Mouse (Mus musculus) gastrocnemius, postnatal 10 days (tissue): ENCODE results near the gene Gm26897. TPM values are rescaled to one million over a fixed set of nuclear protein-coding genes. Genes with fewer than 3 reads are reported as not detected.

Experiments
- DNase-seq: peaks from one replicate; pipeline ENCODE4 v3.0.0; 2021; ENCODE audit warnings: mixed read lengths
- long read RNA-seq, 2 experiments: library from polyadenylated mRNA; stranded (forward); transcript quantifications; one replicate each; pipeline ENCODE4 v2.0.0; 2021
- total RNA-seq, 2 experiments: library from RNA; stranded (reverse); gene quantifications; 2 replicates each; pipeline ENCODE4 v1.2.3; 2021

Gm26897 gene
- total RNA-seq, result not detected
- long read RNA-seq, experiment 1, result 0 reads
- long read RNA-seq, experiment 2, result 0 reads

DNA sequence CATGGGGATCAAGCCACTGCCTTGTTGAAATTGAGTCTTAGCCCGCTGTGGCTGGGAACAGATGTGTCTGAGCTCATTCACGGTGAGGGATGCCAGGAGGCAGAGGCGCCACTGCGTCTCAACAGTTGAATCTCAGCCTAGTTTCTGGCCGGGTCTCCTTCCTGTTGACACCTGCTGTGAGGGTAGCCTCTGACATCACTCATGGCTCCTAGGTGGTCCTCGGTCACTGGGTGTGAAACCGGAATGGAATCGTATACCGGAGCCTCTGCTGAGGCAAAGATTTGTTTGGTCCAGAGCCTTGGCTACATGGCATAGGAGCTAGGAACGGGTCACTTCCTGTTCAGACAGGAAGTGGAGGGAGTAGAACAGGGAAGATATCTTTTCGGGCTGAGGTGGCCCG lies at the start of gene Gm26897:
TSS of gene Gm26897 (plus strand) at position 74 of the 400 bp plus-strand sequence.
- no peak for DNase-seq

DNA sequence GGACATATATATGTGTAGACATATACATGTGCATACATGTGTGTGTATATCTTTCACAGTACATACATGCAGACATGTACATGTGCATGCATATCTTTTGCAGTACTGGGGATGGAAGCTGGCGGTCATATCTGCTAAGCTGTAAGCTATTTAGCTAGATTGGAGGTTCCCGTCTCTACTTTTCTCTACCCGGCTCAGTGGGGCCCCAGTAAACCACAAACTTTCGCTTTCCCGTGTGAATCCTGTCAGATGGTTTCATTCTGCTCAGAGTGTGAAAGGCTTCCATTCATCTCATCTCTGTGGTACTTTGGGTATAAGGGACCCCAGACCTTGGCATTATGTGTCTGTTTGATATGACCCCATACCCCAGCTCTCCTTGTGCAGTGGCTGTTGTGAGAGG lies 46.4 kb upstream of the Gm26897 start:
- DNase-seq, result no peak

DNA sequence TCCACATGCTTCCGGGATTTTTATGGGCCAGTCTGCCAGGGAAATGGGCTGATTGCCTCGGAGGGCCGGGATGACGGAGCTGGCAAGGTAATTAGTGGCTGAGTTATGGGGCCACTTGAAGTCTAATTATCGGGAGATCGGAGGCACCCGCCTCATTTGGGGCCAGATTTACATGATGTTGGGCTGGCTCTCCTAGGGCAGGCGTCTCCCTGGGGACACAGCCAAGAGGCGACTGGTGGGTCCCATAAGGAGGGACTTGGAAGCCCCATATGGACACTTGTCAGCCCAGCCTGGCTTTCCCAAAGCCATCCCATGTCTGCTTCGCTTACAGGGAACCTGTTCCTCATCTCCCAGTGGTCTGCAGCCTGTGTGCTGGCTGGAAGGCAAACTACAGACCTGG lies 45.1 kb upstream of the Gm26897 start:
- no peak for DNase-seq

DNA sequence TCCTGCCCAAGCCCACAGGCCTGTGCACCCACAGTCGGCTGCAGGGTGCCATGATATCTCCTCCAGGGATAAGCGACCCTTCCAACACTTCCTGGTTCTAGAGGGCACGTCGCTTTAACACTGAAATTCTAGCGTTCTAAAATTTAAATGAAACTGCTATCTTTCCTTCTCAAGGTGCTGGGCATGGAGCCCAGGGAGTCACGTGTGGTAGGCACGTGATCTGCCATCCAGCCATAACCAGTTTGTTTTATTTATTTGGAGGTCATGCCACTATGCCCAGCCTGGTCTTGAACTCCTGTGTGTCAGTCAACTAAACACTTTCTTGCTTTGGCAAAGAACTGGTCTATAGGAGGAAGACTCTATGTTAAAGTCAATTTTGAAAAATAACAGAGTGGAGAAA lies 35.7 kb upstream of the Gm26897 start:
- no peak for DNase-seq

DNA sequence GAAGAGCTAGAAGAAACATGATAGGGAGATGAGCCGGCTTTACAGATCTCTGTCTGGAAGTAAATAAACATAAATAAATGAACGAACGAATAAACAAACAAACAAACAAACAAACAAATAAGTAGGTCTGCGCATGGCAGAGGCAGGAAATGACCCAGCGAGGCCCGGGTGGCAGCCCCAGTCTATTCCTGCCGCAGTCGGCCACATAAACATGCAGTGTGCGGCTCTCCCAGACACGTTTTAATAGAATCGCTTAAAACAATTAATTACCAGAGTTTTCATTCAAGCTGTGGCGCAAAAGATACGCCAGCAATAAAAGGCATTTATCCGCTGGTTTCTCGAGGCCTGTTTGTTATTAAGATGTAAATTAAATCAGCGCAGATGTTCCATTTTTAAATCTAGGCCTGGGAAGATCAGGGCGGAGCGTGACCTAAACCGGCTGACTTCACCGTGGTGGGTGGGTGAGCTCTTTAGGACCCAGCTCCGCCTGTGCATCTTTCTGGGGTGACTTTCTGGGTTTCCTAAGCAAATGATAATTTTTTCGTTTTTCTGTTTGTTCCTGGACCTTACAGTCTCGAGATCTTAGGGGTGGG lies 33.9 kb upstream of the Gm26897 start:
- no peak for DNase-seq

DNA sequence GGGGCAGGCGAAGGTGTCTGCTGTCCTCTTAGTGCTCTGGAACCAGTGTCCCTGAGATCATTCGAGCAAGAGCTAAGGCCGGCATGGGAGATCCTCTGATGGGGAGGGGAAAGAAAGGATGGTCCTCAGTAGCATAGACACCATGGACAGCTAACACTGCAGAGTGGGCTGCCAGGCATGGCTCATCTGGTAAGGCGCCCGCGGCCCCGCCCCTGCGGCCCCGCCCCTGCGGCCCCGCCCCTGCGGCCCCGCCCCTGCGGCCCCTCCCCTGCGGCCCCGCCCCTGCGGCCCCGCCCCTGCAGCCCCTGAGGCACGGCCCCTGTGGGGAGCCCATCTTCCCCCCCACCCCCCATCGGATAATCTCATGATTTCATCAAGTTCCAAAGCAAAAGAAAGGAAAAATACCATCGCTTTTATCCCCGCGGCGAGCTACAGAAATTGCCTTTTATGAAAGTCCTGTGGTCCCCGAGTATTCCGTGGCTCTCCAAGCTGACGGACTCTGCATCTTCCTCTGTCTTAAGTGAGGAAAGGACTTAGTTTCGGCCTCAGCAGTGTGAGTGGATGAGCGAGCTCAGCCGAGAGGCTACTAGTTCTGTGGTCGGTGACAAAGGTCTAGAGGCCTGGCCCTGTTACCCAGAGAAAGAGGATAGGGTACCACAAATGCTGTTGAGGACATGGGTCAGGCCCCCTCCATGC lies 31.9 kb upstream of the Gm26897 start:
- no peak for DNase-seq

DNA sequence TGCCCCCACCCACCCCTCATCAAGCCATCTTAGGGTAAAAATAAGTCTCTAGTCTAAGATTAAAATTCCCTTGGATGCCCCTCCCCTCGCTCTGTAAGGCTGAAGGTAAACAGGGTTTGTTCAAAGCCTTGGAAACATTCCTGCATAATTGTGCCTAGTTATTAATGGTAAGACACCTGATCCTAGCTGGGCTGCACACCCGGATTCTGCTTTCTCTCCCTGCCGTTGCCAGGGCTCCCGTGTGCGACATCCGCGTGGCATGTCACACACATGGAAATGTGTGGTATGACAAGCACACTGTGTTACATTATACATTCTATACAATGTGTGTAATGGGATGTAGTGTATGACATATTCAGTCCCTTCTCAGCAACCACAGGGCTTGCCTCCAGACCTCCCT lies 30.1 kb upstream of the Gm26897 start:
- no peak for DNase-seq

DNA sequence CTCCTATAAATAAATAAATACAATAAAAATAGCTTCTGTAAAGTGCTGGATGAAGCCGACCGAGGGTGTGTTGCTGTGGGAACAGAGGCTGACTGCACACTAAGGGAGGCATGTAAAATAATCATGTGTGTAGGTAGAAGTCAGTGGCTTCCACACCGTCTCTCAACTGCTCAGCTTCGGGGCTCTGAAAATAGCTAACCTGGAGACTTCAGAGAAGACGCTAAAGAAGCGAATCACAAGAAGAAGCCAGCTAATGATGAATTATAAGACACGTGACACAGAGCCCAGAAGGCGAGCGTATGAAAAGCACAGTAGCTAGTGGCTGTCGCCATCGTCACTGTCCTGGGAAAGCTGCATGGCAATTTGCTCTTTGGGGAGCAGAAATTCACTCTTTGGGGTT lies 29.4 kb upstream of the Gm26897 start:
- no peak for DNase-seq

DNA sequence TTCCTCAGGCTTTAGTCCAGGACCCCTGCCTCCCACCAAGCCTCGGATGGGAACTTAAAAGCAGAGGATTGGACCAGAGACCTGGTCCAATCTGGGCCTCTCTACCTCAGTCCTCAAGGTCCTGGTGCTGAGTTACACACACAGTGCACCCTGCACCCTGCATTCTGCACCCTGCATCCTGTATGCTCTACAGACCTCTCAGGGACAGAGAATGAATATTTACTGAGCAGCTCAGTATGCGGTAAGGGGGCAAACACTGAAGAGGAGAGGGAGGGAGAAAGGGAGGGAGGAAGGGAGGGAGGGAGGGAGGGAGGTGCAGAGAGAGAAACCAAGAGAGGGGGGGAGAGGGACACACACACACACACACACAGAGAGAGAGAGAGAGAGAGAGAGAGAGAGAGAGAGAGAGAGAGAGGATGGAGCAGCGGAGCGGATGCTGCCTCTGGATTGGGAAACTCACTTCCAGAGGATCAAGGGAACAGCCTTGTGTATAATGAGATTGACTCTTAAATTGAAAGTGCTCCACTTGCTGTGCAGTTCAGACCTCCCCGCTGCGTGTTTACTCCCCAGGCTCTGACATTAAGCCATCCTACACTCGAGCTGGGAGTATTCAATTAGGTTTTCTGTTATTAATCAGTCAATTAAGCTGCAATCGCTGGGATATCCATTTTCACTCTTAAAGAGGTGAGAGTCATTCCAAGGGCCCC lies 24.4 kb upstream of the Gm26897 start:
- no peak for DNase-seq

DNA sequence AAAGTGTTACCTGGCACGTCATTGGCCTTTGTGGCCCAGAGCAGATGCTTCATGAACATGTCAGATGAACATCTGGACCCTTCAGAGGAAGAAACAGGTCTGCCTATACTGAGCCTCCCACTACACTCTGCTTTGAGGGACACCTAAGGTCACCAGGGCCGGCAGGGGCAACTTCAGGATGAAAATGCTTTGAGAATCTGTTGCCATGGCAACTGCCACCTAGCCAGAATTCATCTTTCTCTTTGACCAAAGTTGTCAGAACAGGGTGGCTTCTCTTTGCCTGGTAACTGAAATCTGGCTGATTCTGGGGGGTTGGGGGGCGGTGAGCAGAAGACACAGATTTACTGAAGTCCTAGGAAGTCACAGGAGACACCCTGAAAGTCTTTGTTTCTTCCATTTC lies 14.7 kb upstream of the Gm26897 start:
- no peak for DNase-seq

DNA sequence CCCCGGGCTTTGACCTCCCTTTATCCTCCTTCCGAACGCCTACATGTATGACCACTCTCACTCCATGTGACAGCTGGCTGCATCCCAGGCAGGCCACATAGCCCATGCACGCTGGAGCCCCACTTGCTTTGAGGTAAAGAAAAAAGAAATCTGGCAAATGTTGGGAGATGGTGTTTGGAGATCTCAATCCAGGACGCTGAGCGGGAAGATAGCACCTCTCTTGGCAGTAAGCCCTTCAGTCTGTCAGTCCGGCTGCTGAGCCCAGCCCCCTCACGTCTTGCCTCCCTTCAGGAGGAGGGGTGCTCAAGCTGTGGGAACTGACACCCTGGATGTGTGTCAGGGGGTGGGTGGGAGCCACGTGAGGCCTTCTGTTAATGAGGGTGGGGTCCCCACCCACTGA lies 13.0 kb upstream of the Gm26897 start:
- no peak for DNase-seq

DNA sequence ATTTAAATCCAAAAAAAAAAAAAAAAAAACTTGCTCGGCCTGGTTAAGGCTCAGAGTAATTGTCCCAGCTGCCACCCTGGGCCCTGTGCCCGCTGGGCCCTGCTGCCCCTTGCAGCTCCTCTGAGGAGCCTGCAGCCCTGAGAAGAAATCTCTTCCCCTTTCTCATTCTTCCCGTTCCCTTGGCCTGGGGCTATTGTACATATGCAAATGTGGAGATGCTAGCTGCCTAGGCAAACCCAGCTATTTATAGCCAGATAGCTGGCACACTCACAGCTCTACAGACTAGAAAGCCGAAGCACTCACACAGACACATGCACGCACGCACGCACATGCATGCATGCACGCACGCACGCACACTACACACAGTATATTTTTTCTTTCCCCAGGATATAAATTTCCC lies 9.0 kb upstream of the Gm26897 start:
- no peak for DNase-seq

DNA sequence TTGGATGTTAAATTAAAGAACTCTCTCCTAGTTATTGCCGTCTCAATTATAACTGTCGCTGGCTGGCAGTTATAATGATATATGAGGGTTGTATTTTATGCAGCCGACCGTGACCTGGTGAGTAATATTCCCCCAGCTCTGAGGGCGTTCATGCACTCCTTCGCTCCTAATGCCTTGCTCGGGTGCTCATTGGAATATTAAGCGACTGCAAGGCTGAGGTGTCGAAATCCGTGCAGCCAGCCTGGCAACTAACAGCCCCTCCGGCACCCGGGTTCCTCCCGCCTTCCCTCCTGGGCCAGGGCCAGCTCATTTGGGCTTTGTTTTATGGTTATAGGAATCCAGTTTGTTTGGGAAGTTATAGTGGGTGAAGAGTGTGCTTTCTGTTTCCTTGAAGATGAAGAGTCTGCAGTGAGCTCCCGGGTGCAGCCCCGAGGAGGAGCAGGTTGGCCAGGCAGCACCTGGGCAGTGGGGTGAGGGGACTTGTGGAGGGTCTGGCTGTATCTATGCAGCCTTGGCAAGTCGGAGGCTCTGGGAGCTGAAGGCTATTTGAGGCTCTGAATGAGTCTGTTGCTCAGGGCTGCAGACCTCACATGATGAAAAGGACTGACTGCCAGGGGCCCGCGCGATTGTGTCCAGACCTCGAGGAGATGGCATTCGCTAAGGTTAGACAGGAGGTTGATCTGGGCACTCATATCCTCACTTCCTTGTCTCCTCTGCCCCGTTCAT lies 8.4 kb upstream of the Gm26897 start:
- no peak for DNase-seq

DNA sequence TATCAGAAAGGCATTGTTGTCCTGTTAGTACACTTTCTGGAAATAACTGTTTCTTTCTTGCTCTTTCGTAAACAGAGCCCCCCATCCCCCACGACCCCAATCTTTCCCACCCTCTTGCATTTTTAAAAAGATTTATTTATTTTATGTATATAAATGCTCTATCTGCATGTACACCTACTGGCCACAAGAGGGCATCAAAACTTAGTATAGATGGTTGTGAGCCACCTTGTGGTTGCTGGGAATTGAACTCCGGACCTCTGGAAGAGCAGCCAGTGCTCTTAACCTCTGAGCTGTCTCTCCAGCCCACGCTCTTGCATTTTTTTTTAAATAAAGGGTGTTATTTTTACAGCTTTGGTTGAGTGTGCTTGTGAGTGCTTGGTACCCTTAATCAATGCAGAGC lies 5.3 kb upstream of the Gm26897 start:
- no peak for DNase-seq

DNA sequence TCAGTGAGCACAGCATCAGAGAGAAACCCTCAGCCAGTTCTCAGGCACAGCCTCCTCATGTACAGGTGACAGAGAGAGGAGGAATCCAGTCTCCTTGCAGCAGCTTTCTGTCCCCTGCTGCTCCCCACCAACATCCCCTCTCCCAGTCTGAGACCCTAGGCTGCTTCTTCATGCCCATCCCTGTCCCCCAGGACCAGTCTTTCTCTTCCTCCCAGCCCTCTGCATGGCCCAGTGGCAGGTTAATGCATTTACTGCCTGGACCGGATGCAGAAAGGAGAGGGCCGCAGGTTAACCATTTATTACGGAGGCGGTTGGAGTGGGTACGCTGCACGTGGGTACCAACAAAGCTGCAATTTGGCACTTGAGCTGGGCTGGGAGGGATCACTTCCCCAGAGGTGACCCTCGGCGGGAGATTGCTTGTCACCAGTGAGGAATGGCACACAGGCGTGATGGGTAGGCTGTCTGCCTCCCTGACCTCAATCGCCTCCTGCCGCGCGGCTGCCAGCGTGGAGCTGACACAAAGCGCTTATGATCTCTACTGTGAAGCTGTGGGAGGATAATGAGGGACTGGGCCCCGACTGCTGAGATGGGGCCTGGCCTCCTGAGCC lies 3.1 kb upstream of the Gm26897 start:
- no peak for DNase-seq

DNA sequence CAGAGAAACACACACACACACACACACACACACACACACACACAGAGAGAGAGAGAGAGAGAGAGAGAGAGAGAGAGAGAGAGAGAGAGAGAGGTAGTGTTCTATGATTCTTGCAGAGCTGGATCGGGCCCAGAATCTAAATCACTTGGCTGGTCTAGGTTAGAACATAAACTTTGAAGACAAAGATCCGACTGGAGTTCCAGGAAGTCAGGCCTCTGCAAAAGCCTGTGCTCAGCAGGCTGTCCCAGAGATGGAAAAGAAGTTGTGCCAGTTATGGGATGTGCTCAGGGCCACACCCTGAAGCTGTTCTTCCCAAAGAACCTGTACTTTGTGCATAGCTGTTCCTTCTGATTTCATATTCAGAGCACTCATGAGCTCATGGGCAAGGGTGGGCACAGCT lies 1.5 kb upstream of the Gm26897 start:
- no peak for DNase-seq

DNA sequence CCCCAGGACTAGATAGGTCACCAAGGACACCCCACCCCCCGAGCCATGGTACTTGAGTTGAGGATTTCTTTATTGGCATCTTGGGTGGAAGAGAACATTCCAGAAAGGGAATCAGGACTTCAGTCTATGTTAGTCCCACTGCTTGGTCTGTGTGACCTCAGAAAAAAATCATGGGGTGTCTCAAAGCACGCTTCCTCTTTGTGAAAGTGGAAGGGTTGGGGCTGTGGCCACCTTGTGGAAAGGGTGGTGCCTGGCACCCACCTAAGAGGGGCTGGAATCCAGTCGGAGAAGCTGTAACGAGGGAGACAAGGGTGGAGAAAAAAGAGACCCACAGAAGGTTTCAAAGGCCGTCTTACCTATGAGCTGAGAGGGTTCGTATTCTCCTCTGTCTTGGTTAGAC lies 5.8 kb downstream of the Gm26897 start:
- DNase-seq, result no peak

DNA sequence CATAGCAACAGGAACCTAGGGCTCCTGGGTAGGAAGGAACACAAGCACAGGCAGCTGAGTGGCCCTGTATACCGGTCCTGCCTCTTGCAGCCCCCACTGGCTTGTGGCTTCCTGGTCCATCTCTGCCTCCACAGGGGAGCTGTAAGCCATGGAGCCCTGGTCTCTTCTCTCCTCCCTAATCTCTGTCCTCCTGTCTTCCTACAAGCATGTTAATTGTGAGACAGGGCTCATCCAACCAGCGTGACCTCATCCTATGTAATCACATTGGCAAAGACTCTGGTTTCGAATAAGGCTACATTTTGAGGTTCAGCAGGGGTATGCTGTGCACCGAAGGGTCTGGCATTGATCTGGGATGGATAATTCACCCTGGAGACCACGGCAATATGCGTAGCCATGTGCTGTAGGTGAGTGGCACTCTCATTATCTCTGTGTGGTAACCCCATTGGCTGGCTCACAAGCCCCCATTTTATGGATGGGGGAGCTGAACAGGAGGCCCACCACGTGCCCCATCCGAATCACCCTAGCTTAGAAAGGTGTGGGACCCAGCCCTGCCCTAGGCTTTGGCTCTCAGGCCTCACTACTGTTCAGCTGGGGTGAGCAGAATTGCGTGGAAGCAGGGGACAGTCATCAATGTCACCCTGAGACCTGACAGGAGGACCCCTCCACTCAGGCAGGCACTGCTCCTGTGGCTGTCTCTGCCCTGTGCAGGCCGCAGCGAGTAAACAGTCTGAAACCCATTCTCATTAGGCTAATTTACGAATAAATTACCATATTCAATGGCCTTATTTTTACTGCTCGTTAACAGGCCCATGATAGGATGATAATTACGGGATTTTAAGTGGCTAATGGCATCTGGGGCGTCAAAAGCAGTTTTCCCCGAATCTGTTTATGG lies 6.9 kb downstream of the Gm26897 start:
- no peak for DNase-seq

DNA sequence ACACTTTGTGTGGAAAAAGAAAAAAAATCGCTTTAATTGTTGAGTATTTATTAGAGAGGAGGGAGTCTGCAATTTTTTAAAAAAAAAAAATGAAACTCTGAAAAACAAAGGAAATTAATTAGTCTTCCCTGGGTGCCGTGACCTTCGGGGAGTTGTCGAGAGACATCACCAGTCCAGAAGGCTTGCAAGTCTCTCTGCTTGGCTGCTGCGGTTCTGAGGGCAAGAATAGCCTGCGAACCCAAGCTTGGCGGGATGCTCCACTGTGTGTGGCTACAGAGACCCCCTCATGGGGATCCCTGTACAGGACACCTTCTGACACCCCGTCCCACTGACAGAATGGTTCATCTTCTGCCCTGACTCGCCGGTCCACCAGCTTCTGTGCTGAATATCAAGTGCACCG lies 7.6 kb downstream of the Gm26897 start:
- DNase-seq, result no peak

DNA sequence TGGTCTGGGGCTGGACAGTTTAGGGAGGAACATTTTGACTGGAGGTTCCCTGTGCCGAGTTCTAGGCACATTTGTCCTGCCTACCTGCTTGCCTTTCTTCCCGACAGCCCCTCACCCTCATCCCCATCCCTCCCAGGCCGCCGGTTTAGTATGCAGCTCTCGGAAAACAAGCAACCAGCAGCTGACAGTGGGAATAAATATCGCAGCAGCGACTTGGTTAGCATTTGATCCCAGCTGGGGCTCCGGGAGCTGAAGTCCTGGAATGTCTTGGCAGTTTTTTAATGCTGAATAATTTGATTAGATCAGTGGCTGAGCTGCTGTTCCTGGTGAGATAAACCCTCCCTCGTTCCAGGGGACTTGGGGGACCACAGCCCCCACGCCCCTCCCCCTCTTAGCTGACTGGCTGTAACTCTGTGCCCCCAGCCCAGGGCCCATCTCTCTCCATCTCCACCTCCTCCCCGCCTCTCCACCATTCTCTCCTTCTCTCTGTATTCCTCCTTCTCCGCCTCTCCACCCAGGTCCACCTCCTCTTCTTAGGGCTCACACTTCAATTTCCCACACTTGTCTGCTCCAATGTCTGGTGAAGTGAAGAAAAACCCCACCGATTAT lies 8.7 kb downstream of the Gm26897 start:
- no peak for DNase-seq

DNA sequence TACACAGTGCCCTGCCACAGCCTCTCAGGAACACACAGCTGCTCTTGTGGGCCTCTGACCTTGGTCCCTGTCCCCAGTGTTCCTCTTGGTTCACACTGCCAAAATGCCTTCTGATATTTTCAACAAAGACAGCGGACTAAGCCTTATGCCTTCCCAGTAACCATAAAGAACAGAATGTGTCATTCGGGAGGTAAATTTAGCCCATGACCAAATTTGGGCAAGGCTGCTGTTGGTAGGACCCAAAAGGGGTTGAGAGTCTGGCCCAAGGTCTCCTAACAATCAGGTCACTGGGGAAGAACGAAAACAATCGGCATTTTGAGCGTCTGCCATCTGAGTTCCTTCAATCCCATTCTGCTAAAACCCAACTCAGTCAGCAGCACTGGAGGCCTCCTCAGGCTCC lies 15.9 kb downstream of the Gm26897 start:
- no peak for DNase-seq
